Mouse (Mus musculus): ENCODE results near the gene Ryr3. TPM values are rescaled to one million over a fixed set of nuclear protein-coding genes. Genes with fewer than 3 reads are reported as not detected.
A peak's percentile ranks its signal among the peaks of the same experiment; 100 is the strongest.

The Ryr3 gene
- polyA plus RNA-seq, 1 experiment from 2014 or later = 4.7 TPM

DNA sequence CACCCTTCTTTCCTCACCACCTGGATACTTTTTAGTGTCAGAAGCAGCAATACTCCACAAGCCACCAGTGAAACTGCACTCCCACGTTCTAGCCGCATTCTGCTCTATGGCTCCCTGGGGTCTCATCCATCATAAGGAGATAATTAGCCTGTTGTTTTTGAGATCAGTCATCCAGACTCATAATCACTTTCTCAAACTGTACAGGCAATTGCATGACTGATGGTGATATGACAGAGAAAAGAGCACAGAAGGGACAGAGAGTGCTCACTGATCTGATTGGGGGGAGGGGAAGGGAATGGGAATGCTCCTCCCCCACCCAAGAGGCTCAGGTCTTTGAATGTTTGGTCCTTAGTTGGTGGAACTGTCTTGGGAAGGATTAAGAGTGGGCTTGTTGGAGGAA lies 397.8 kb downstream of the Ryr3 start:
- H3K4me2 ChIP-seq (ENCODE audit: low read depth, low read length) = no peak overlapping the region
- no peaks in the 10 kb centered on the region for H3K4me1 ChIP-seq (ENCODE audit: control insufficient read depth, insufficient read depth, low read length)
- no peak overlapping the region for H3K4me3 ChIP-seq (ENCODE audit: low read depth, low read length)
- 49% methylated on average over 2 of the region's 2 CpGs for WGBS
- no peak overlapping the region for H3K9ac ChIP-seq (ENCODE audit: low read depth, low read length)
- DNase-seq (ENCODE audit: low spot score) (no peak), ATAC-seq (ENCODE audit: low read depth) (no peak)
- H3K27me3 ChIP-seq (replicated peaks; ENCODE audit: control insufficient read depth, insufficient read depth, low read length) = no peaks in the 10 kb centered on the region
- no peak overlapping the region for H3K27ac ChIP-seq (replicated peaks; ENCODE audit: low read depth, low read length)
- no peaks in the 10 kb centered on the region for H3K36me3 ChIP-seq (ENCODE audit: control insufficient read depth, insufficient read depth, low read length)
- H3K9me3 ChIP-seq (ENCODE audit: control insufficient read depth, low read length) = no peaks in the 10 kb centered on the region

DNA sequence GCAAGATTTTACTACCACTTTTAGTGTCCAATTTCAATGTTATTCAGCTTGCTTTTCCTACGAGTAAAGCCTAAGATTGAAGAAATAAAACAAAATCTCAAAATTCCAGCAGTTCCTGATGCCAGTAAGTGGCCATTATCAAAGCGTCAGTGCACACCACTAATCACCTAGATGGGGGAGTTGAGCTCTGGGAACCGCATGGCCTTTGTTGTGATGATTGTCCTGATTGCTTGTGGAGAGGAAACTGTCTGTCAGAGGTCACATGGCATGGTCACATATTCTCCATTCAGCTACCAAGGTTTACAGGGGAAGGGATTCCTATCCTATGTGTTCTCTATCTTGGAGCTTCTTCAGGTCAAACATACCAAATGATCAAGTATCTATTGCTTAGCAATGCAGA lies 399.9 kb downstream of the Ryr3 start:
- H3K27ac ChIP-seq (replicated peaks; ENCODE audit: low read depth, low read length) = no peak overlapping the region
- H3K4me2 ChIP-seq (ENCODE audit: low read depth, low read length) = no peak overlapping the region
- no peaks in the 10 kb centered on the region for H3K27me3 ChIP-seq (replicated peaks; ENCODE audit: control insufficient read depth, insufficient read depth, low read length)
- ATAC-seq (ENCODE audit: low read depth) = no peak
- DNase-seq (ENCODE audit: low spot score) = peak; percentile 12
- no peak overlapping the region for H3K4me3 ChIP-seq (ENCODE audit: low read depth, low read length)
- no peaks in the 10 kb centered on the region for H3K4me1 ChIP-seq (ENCODE audit: control insufficient read depth, insufficient read depth, low read length)
- 51% methylated on average over 3 of the region's 3 CpGs for WGBS
- H3K9ac ChIP-seq (ENCODE audit: low read depth, low read length) = no peak overlapping the region
- H3K9me3 ChIP-seq (ENCODE audit: control insufficient read depth, low read length) = no peaks in the 10 kb centered on the region
- no peaks in the 10 kb centered on the region for H3K36me3 ChIP-seq (ENCODE audit: control insufficient read depth, insufficient read depth, low read length)

DNA sequence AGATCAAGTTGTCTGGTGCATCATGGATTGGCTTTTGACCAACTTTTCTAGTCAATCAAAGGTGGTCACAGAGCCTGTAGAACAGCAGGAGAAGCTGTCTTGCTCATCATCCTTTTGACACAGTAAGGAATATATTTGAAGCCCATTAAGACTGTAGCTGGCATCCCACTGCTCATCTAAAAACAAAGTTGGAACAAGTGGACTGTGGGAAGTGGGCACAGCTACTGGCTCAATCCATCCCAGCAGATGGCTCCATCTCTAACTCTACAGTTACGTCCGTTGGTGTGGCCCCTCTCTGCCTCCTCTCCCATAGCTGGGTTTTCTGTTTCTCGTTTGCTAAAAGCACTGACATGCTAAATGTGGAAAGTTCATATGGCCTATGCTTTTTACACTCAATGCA lies 400.9 kb downstream of the Ryr3 start:
- ATAC-seq (ENCODE audit: low read depth) (no peak), DNase-seq (ENCODE audit: low spot score) (no peak)
- no peak overlapping the region for H3K9ac ChIP-seq (ENCODE audit: low read depth, low read length)
- H3K4me2 ChIP-seq (ENCODE audit: low read depth, low read length) = no peak overlapping the region
- H3K27me3 ChIP-seq (replicated peaks; ENCODE audit: control insufficient read depth, insufficient read depth, low read length) = no peaks in the 10 kb centered on the region
- WGBS = 71% methylated on average over 3 of the region's 3 CpGs
- no peaks in the 10 kb centered on the region for H3K9me3 ChIP-seq (ENCODE audit: control insufficient read depth, low read length)
- H3K4me3 ChIP-seq (ENCODE audit: low read depth, low read length) = no peak overlapping the region
- no peak overlapping the region for H3K27ac ChIP-seq (replicated peaks; ENCODE audit: low read depth, low read length)
- no peaks in the 10 kb centered on the region for H3K4me1 ChIP-seq (ENCODE audit: control insufficient read depth, insufficient read depth, low read length)
- no peaks in the 10 kb centered on the region for H3K36me3 ChIP-seq (ENCODE audit: control insufficient read depth, insufficient read depth, low read length)

DNA sequence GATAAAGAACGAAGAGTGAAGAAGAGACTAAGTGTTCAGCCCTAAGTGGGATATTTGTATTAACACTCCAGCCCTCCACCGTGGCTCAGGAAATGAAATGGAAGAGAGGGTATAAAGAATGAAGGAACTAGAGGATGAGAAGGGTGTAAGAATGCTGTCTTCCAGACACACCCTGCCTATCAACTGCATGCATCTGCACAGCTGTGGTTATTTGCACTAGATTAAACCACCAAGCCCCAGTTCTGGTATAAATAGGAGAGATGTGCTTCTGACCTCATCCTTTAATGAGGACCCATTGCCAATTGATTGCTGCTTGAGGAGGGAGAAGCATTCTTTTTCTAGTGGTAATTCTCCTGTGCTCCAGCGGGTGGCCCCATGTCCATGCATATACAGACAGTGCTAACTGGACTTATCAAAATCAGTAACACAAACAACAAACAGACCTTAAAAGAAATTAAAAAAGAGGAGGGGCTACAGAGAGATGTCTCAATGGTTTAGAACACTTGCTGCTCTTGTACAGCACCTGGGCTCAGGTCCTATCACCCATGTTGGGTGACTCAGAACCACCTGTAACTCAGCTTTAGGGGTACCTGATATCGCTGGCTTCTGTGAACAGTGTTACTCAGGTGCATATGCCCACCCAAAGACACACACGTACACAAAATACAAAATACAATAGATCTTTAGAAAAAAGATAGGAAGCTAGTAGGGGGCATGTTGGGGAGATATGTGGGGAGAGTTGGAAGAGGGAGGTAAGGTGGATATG lies 404.1 kb downstream of the Ryr3 start:
- DNase-seq (ENCODE audit: low spot score) (no peak), ATAC-seq (ENCODE audit: low read depth) (no peak)
- H3K27me3 ChIP-seq (replicated peaks; ENCODE audit: control insufficient read depth, insufficient read depth, low read length) = no peaks in the 10 kb centered on the region
- H3K4me2 ChIP-seq (ENCODE audit: low read depth, low read length) = no peak overlapping the region
- no peaks in the 10 kb centered on the region for H3K4me1 ChIP-seq (ENCODE audit: control insufficient read depth, insufficient read depth, low read length)
- no peaks in the 10 kb centered on the region for H3K9me3 ChIP-seq (ENCODE audit: control insufficient read depth, low read length)
- WGBS = 68% methylated on average over 5 of the region's 5 CpGs
- no peak overlapping the region for H3K4me3 ChIP-seq (ENCODE audit: low read depth, low read length)
- H3K36me3 ChIP-seq (ENCODE audit: control insufficient read depth, insufficient read depth, low read length) = no peaks in the 10 kb centered on the region
- H3K9ac ChIP-seq (ENCODE audit: low read depth, low read length) = no peak overlapping the region
- H3K27ac ChIP-seq (replicated peaks; ENCODE audit: low read depth, low read length) = no peak overlapping the region

DNA sequence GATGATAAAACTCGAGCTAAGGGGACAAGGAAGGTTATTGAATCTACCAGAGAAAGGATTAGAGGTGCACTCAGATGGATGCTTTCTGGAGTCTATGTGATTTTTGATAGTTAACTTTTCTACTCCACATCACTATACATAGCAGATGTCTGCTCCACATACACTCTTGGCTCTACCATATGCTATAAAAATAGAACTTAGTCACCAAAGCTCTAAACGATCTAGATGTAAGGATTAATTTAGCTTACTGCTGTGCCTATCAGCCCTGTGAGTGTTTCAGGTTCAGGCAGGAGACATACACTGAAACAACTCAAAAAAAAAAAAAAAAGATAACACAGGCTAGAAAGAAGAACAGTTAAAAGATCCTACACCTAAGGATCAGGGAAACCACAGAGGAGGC lies 410.9 kb downstream of the Ryr3 start:
- Histone ChIP-seq H3K27me3 (replicated peaks; ENCODE audit: control insufficient read depth, insufficient read depth, low read length) (no peaks in the 10 kb centered on the region), H3K9ac (ENCODE audit: low read depth, low read length) (no peak overlapping the region), H3K4me1 (ENCODE audit: control insufficient read depth, insufficient read depth, low read length) (no peaks in the 10 kb centered on the region), H3K4me3 (ENCODE audit: low read depth, low read length) (no peak overlapping the region), H3K27ac (replicated peaks; ENCODE audit: low read depth, low read length) (no peak overlapping the region), H3K4me2 (ENCODE audit: low read depth, low read length) (no peak overlapping the region), H3K36me3 (ENCODE audit: control insufficient read depth, insufficient read depth, low read length) (no peaks in the 10 kb centered on the region), H3K9me3 (ENCODE audit: control insufficient read depth, low read length) (no peaks in the 10 kb centered on the region)
- no peak for ATAC-seq (ENCODE audit: low read depth)
- no peak for DNase-seq (ENCODE audit: low spot score)
- WGBS = 56% methylated on average over 2 of the region's 2 CpGs

DNA sequence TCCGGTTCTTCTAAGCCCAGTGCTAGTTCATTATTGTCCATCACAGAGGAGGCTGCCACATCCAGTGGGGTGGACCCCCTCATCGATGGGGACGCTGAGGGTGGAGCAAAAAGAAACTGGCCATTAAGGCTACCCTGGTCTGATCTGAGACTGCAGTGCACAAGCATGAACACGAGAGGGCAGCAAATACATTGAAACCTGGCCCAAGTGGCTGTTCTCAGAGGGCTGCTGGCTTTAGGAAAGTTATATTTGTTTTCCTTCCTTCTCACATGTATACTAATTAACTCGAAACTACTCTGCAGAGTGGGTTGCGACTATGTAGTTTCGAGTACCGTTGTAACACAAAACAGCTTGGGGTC lies 416.9 kb downstream of the Ryr3 start:
- Histone ChIP-seq H3K9me3 (ENCODE audit: control insufficient read depth, low read length) (no peaks in the 10 kb centered on the region), H3K27me3 (replicated peaks; ENCODE audit: control insufficient read depth, insufficient read depth, low read length) (no peaks in the 10 kb centered on the region), H3K4me2 (ENCODE audit: low read depth, low read length) (0 out of 2 replicates have a peak overlapping the region, but pooled peaks have one; percentile 3), H3K4me3 (ENCODE audit: low read depth, low read length) (no peak overlapping the region), H3K27ac (replicated peaks; ENCODE audit: low read depth, low read length) (no peak overlapping the region), H3K4me1 (ENCODE audit: control insufficient read depth, insufficient read depth, low read length) (no peaks in the 10 kb centered on the region), H3K9ac (ENCODE audit: low read depth, low read length) (no peak overlapping the region), H3K36me3 (ENCODE audit: control insufficient read depth, insufficient read depth, low read length) (no peaks in the 10 kb centered on the region)
- DNase-seq (ENCODE audit: low spot score) (peak; percentile 45), ATAC-seq (ENCODE audit: low read depth) (peak; percentile 74)
- 12% methylated on average over 8 of the region's 8 CpGs for WGBS

DNA sequence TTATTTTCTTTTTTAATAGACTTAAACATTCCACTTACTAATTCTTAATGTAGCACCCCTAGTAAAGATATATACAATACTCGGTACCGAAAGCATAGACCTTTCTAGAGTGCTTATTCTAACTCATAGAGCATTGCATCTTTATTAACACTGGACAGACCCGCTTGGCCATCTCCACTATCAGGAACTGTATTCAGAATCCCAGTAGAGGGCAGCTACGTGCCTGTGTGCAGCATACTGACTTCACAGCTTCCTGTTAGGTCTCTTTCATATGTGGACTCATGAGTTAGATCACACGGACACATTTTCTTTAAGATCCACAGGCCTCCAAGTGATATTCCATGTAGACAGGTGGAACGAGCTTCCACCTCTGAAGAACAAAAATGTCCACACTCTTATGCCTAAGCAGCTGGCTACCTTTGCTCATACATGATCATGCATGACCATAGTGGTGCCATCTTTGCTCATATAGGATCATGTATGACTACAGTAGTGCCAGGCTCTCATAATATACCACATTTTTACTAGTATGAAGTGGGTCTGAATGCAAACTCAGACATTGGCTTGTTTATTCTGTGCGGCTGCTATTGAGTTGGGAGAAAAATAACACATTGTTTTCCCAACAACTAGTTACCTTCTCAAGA lies 417.4 kb downstream of the Ryr3 start:
- Histone ChIP-seq H3K27me3 (replicated peaks; ENCODE audit: control insufficient read depth, insufficient read depth, low read length) (no peaks in the 10 kb centered on the region), H3K9ac (ENCODE audit: low read depth, low read length) (no peak overlapping the region), H3K27ac (replicated peaks; ENCODE audit: low read depth, low read length) (no peak overlapping the region), H3K9me3 (ENCODE audit: control insufficient read depth, low read length) (no peaks in the 10 kb centered on the region), H3K4me3 (ENCODE audit: low read depth, low read length) (no peak overlapping the region), H3K4me2 (ENCODE audit: low read depth, low read length) (no peak overlapping the region), H3K4me1 (ENCODE audit: control insufficient read depth, insufficient read depth, low read length) (no peaks in the 10 kb centered on the region), H3K36me3 (ENCODE audit: control insufficient read depth, insufficient read depth, low read length) (no peaks in the 10 kb centered on the region)
- ATAC-seq (ENCODE audit: low read depth) (no peak), DNase-seq (ENCODE audit: low spot score) (no peak)
- WGBS = 79% methylated on average over 7 of the region's 7 CpGs

DNA sequence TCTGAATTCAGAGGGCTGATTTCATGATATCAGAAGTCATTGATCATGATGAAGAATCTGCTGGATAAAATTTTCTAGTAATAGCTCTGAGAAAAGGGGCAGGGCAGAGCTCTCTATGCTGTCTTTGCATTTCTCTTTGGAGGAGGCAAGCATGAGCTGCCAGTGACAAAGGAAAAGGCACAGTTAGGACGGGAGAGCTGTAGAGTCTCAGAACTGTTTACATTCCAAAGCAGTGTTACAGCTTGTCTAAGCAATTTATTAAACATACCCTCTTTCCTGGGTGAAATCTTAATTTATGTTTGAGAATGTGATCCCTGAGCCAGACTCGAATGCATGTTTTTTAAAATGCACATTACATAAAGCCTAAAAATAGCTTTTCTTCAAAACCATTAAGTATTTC lies 435.3 kb downstream of the Ryr3 start:
- no peak overlapping the region for H3K4me3 ChIP-seq (ENCODE audit: low read depth, low read length)
- DNase-seq (ENCODE audit: low spot score) (no peak), ATAC-seq (ENCODE audit: low read depth) (no peak)
- H3K9me3 ChIP-seq (ENCODE audit: control insufficient read depth, low read length) = no peaks in the 10 kb centered on the region
- H3K27me3 ChIP-seq (replicated peaks; ENCODE audit: control insufficient read depth, insufficient read depth, low read length) = no peaks in the 10 kb centered on the region
- H3K4me1 ChIP-seq (ENCODE audit: control insufficient read depth, insufficient read depth, low read length) = no peaks in the 10 kb centered on the region
- H3K9ac ChIP-seq (ENCODE audit: low read depth, low read length) = no peak overlapping the region
- H3K36me3 ChIP-seq (ENCODE audit: control insufficient read depth, insufficient read depth, low read length) = no peaks in the 10 kb centered on the region
- H3K27ac ChIP-seq (replicated peaks; ENCODE audit: low read depth, low read length) = no peak overlapping the region
- no peak overlapping the region for H3K4me2 ChIP-seq (ENCODE audit: low read depth, low read length)
- WGBS = 38% methylated on average over 2 of the region's 2 CpGs

DNA sequence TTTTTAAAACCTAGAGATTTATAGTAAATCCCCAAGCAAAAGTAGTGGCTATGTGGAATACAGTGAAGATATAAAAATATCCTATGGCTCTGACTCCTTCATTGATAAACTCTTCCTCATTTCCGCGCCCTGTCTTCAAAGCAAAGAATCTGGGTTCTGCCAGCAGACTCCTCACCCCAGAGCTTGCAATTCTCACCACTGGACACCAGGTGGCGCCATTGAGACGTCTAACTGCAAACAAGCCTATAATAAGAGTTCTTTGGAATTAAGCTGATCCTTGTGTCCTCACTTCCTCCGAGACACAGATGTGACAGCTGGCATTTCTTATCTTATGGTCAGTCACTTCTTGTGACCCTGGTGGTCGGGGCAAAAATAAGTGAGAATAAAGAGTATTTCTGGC lies 442.1 kb downstream of the Ryr3 start:
- H3K27ac ChIP-seq (replicated peaks; ENCODE audit: low read depth, low read length) = no peak overlapping the region
- H3K4me2 ChIP-seq (ENCODE audit: low read depth, low read length) = no peak overlapping the region
- no peaks in the 10 kb centered on the region for H3K27me3 ChIP-seq (replicated peaks; ENCODE audit: control insufficient read depth, insufficient read depth, low read length)
- H3K4me1 ChIP-seq (ENCODE audit: control insufficient read depth, insufficient read depth, low read length) = no peaks in the 10 kb centered on the region
- no peak for ATAC-seq (ENCODE audit: low read depth)
- H3K36me3 ChIP-seq (ENCODE audit: control insufficient read depth, insufficient read depth, low read length) = no peaks in the 10 kb centered on the region
- no peak overlapping the region for H3K4me3 ChIP-seq (ENCODE audit: low read depth, low read length)
- peak; percentile 48 for DNase-seq (ENCODE audit: low spot score)
- H3K9me3 ChIP-seq (ENCODE audit: control insufficient read depth, low read length) = no peaks in the 10 kb centered on the region
- no peak overlapping the region for H3K9ac ChIP-seq (ENCODE audit: low read depth, low read length)
- WGBS = 17% methylated on average over 6 of the region's 6 CpGs

Measured in embryonic facial prominence, embryonic 14.5 days (tissue).